25 mouse cellular contexts compared by ENCODE assay signal in genomic region chr1:72784018-72784417, GRCm38 (mm10). TPM values are rescaled to one million over a fixed set of nuclear protein-coding genes. Genes with fewer than 3 reads are reported as not detected.
DNase-seq lines count a peak whose midpoint lies in the region; ATAC-seq and TF ChIP-seq lines count a peak whose summit lies in the region.
"Had no signal": no experiment of that assay in that cellular context is flagged by ENCODE, and none has a peak within 500 bp of the region (broad histone marks: within the 10 kb centered on the region; RNA-seq: fewer than 3 reads in every experiment).

No protein-coding gene starts in this region.

- no peak overlapping the region for H3K4me3 ChIP-seq in intestine, embryonic 14.5 days (ENCODE audit: low read depth, low read length)
- no peak overlapping the region for H3K4me3 ChIP-seq in intestine, embryonic 15.5 days (replicated peaks)
- H3K4me3 ChIP-seq in kidney, postnatal 0 days (replicated peaks; ENCODE audit: low read depth, low read length): no peak overlapping the region
- no peak overlapping the region for H3K4me3 ChIP-seq in kidney, embryonic 14.5 days (ENCODE audit: low read length)
- H3K4me3 ChIP-seq in stomach, embryonic 16.5 days (replicated peaks; ENCODE audit: low read length): no peak overlapping the region
- H3K4me3 ChIP-seq: embryonic facial prominence, embryonic 10.5 days; embryonic facial prominence, embryonic 12.5 days; forebrain, embryonic 13.5 days; forebrain, embryonic 15.5 days had no signal

- POLR2A ChIA-PET in Patski (lab: Charles Lee): interaction anchor here (0.9 to 1.5 kb wide), 2 partner anchors 29 to 41 kb away, joined by 3 to 4 read pairs; no protein-coding TSS in a partner anchor

- CTCF ChIA-PET in Patski (lab: Charles Lee): interaction anchor here (1.5 kb wide), 1 partner anchor 79 kb away, joined by 3 read pairs; no protein-coding TSS in a partner anchor

- DNase-seq in intestine, embryonic 14.5 days (ENCODE audit: low spot score): no peak
- DNase-seq in kidney, postnatal 0 days (ENCODE audit: low spot score): peak; percentile 14
- DNase-seq in Patski (ENCODE audit: low read depth, low spot score): peak; percentile 53
- no peak for DNase-seq in embryo, embryonic 10 days (ENCODE audit: low spot score)
- DNase-seq: adrenal gland, adult 2 months; adrenal gland, postnatal 10 days; adrenal gland, postnatal 25 days; B cell, adult 2 months; cerebellum, adult 11 months; cerebellum, adult 18-20 months; cerebellum, adult 8-10 months; cerebellum, adult 9-11 months; cerebellum, postnatal 14 days; cerebellum, postnatal 36 days had no signal

- peaks cover 14% of the 10 kb centered on the region for H3K4me1 ChIP-seq in intestine, embryonic 14.5 days (replicated peaks; ENCODE audit: control insufficient read depth, insufficient read depth, low read length)
- 0 out of 2 replicates have a peak, but pooled peaks cover 4% of the 10 kb centered on the region for H3K4me1 ChIP-seq in intestine, embryonic 15.5 days (replicated peaks)
- H3K4me1 ChIP-seq in kidney, postnatal 0 days (replicated peaks; ENCODE audit: insufficient read depth, low read length): 0 out of 2 replicates have a peak, but pooled peaks cover 3% of the 10 kb centered on the region
- H3K4me1 ChIP-seq in kidney, embryonic 14.5 days (ENCODE audit: control insufficient read depth, insufficient read depth, low read length): no peaks in the 10 kb centered on the region
- no peaks in the 10 kb centered on the region; the same call in 1 of the 2 replicates for H3K4me1 ChIP-seq in stomach, embryonic 16.5 days (ENCODE audit: control insufficient read depth, insufficient read depth, low read length)
- H3K4me1 ChIP-seq: forebrain, embryonic 13.5 days; forebrain, embryonic 15.5 days had no signal

- no peak overlapping the region; the same call in 1 of the 2 replicates for H3K27ac ChIP-seq in intestine, embryonic 14.5 days (ENCODE audit: low read depth)
- H3K27ac ChIP-seq in intestine, embryonic 15.5 days: no peak overlapping the region
- no peak overlapping the region for H3K27ac ChIP-seq in kidney, postnatal 0 days
- no peak overlapping the region for H3K27ac ChIP-seq in kidney, embryonic 14.5 days (ENCODE audit: low read depth, low read length)
- H3K27ac ChIP-seq in stomach, embryonic 16.5 days (ENCODE audit: low read length): no peak overlapping the region
- H3K27ac ChIP-seq: embryonic facial prominence, embryonic 10.5 days; embryonic facial prominence, embryonic 12.5 days; forebrain, embryonic 13.5 days; forebrain, embryonic 15.5 days had no signal

- 12% methylated on average over 7 of the region's 7 CpGs for WGBS in intestine, embryonic 14.5 days
- 20% methylated on average over 7 of the region's 7 CpGs for WGBS in intestine, embryonic 15.5 days
- WGBS in kidney, postnatal 0 days: 12% methylated on average over 7 of the region's 7 CpGs
- 10% methylated on average over 7 of the region's 7 CpGs for WGBS in kidney, embryonic 14.5 days
- 15% methylated on average over 7 of the region's 7 CpGs for WGBS in stomach, embryonic 16.5 days

- ATAC-seq in intestine, embryonic 14.5 days (replicated peaks; ENCODE audit: low FRiP score, low TSS enrichment, low read depth): 0 out of 2 replicates have a peak, but pooled peaks have one; percentile 15
- no peak for ATAC-seq in intestine, embryonic 15.5 days
- no peak for ATAC-seq in kidney, postnatal 0 days (replicated peaks; ENCODE audit: low FRiP score, low read depth)
- ATAC-seq in kidney, embryonic 14.5 days (ENCODE audit: low FRiP score, low TSS enrichment): no peak
- ATAC-seq in Patski: no peak
- peak; percentile 30; the same call in 1 of the 2 replicates for ATAC-seq in stomach, embryonic 16.5 days (ENCODE audit: insufficient read depth, low FRiP score)
- no peak for ATAC-seq in megakaryocyte, adult 5-6 weeks (ENCODE audit: poor library complexity, severe bottlenecking)
- ATAC-seq: CD4-positive, CD25-positive, alpha-beta regulatory T cell, adult 4 months; forebrain, embryonic 13.5 days; forebrain, embryonic 15.5 days had no signal

- no peak overlapping the region for H3K4me2 ChIP-seq in intestine, embryonic 14.5 days (ENCODE audit: low read length)
- H3K4me2 ChIP-seq in intestine, embryonic 15.5 days (replicated peaks): no peak overlapping the region
- no peak overlapping the region for H3K4me2 ChIP-seq in kidney, postnatal 0 days (ENCODE audit: low read length)
- H3K4me2 ChIP-seq in kidney, embryonic 14.5 days (replicated peaks; ENCODE audit: low read depth, low read length): no peak overlapping the region
- H3K4me2 ChIP-seq in stomach, embryonic 16.5 days (ENCODE audit: low read depth, low read length): no peak overlapping the region
- H3K4me2 ChIP-seq: embryonic facial prominence, embryonic 12.5 days; forebrain, embryonic 13.5 days; forebrain, embryonic 15.5 days had no signal

- H3K27me3 ChIP-seq in intestine, embryonic 14.5 days (replicated peaks; ENCODE audit: control insufficient read depth, insufficient read depth, low read length): no peaks in the 10 kb centered on the region
- no peaks in the 10 kb centered on the region for H3K27me3 ChIP-seq in intestine, embryonic 15.5 days (replicated peaks)
- no peaks in the 10 kb centered on the region for H3K27me3 ChIP-seq in kidney, postnatal 0 days (ENCODE audit: insufficient read depth, low read length)
- no peaks in the 10 kb centered on the region for H3K27me3 ChIP-seq in kidney, embryonic 14.5 days (ENCODE audit: control insufficient read depth, insufficient read depth, low read length)
- H3K27me3 ChIP-seq in Patski: no peaks in the 10 kb centered on the region
- no peaks in the 10 kb centered on the region for H3K27me3 ChIP-seq in stomach, embryonic 16.5 days (ENCODE audit: control insufficient read depth, insufficient read depth, low read length)
- H3K27me3 ChIP-seq: embryonic facial prominence, embryonic 12.5 days; forebrain, embryonic 13.5 days; forebrain, embryonic 15.5 days had no signal

- TF ChIP-seq CTCF in kidney, postnatal 0 days (IDR thresholded peaks at IDR 0.05; ENCODE audit: low read depth): no peak
- no peak for TF ChIP-seq CTCF in Patski (IDR thresholded peaks at IDR 0.05)

- in situ Hi-C loops in Patski (cut with MboI; ENCODE audit: low pct_unique_long_range_greater_than_20kb): no loop called here

- no peaks in the 10 kb centered on the region for H3K9me3 ChIP-seq in intestine, embryonic 14.5 days (ENCODE audit: control insufficient read depth, low read length)
- H3K9me3 ChIP-seq in intestine, embryonic 15.5 days: no peaks in the 10 kb centered on the region
- no peaks in the 10 kb centered on the region for H3K9me3 ChIP-seq in kidney, postnatal 0 days (replicated peaks; ENCODE audit: low read length)
- no peaks in the 10 kb centered on the region for H3K9me3 ChIP-seq in kidney, embryonic 14.5 days (ENCODE audit: control insufficient read depth, low read length)
- no peaks in the 10 kb centered on the region for H3K9me3 ChIP-seq in stomach, embryonic 16.5 days (replicated peaks; ENCODE audit: control insufficient read depth, low read length)
- H3K9me3 ChIP-seq: embryonic facial prominence, embryonic 10.5 days; embryonic facial prominence, embryonic 12.5 days; forebrain, embryonic 13.5 days; forebrain, embryonic 15.5 days; G1E had no signal

- H3K36me3 ChIP-seq in intestine, embryonic 14.5 days (ENCODE audit: control insufficient read depth, insufficient read depth, low read length): no peaks in the 10 kb centered on the region
- H3K36me3 ChIP-seq in intestine, embryonic 15.5 days: no peaks in the 10 kb centered on the region
- H3K36me3 ChIP-seq in kidney, postnatal 0 days (ENCODE audit: insufficient read depth, low read length): no peaks in the 10 kb centered on the region
- no peaks in the 10 kb centered on the region for H3K36me3 ChIP-seq in kidney, embryonic 14.5 days (ENCODE audit: control insufficient read depth, insufficient read depth, low read length)
- H3K36me3 ChIP-seq in stomach, embryonic 16.5 days (ENCODE audit: control insufficient read depth, insufficient read depth, low read length): no peaks in the 10 kb centered on the region
- H3K36me3 ChIP-seq: embryonic facial prominence, embryonic 10.5 days; embryonic facial prominence, embryonic 12.5 days; forebrain, embryonic 15.5 days; G1E had no signal

- H3K9ac ChIP-seq in intestine, embryonic 14.5 days (ENCODE audit: low read length): no peak overlapping the region
- H3K9ac ChIP-seq in intestine, embryonic 15.5 days: no peak overlapping the region
- H3K9ac ChIP-seq in kidney, postnatal 0 days (ENCODE audit: low read depth, low read length): no peak overlapping the region
- no peak overlapping the region for H3K9ac ChIP-seq in kidney, embryonic 14.5 days (ENCODE audit: low read depth, low read length)
- H3K9ac ChIP-seq in stomach, embryonic 16.5 days (ENCODE audit: low read length): no peak overlapping the region
- H3K9ac ChIP-seq: embryonic facial prominence, embryonic 12.5 days; forebrain, embryonic 13.5 days; forebrain, embryonic 15.5 days had no signal

RNA-seq across cellular contexts. Expression of gene Igfbp2, which starts 40.3 kb away (rescaled TPM):
- polyA plus RNA-seq in intestine, embryonic 14.5 days (2014; fragmentation: Nextera tagmentation; extraction: Ambion mirVana): 194 and 217 TPM in 2 replicates
- polyA plus RNA-seq in intestine, embryonic 15.5 days (2015; fragmentation: Nextera tagmentation; extraction: Ambion mirVana): 147 and 148 TPM in 2 replicates
- polyA plus RNA-seq in kidney, postnatal 0 days (2015; fragmentation: Nextera tagmentation; extraction: Ambion mirVana): 116 and 123 TPM in 2 replicates
- polyA plus RNA-seq in kidney, embryonic 14.5 days (2014; fragmentation: Nextera tagmentation; extraction: Ambion mirVana): 148 and 171 TPM in 2 replicates
- polyA plus RNA-seq in Patski (2021): 1,427 TPM
- 375 and 392 TPM in 2 replicates for polyA plus RNA-seq in stomach, embryonic 16.5 days (2015; fragmentation: Nextera tagmentation; extraction: Ambion mirVana)
- not detected in 2 replicates for total RNA-seq in megakaryocyte, adult 5-6 weeks (2015)
- not detected in 2 replicates for total RNA-seq in megakaryocyte, adult 5-6 weeks (2017)
- total RNA-seq: common myeloid progenitor, adult 5-6 weeks had no signal
- polyA plus RNA-seq: CD4-positive, CD25-positive, alpha-beta regulatory T cell, adult 4 months; G1E had no signal

Comparison
In these comparisons a context has a peak if more than half of its experiments do, and no peak if none do; other contexts are left out.
1. ATAC-seq: peak in intestine, embryonic 14.5 days (single experiment) and stomach, embryonic 16.5 days (single experiment); none in intestine, embryonic 15.5 days (single experiment), kidney, postnatal 0 days (single experiment), kidney, embryonic 14.5 days (single experiment), Patski (single experiment) and megakaryocyte, adult 5-6 weeks (single experiment).
2. DNase-seq: peak in kidney, postnatal 0 days (single experiment) and Patski (single experiment); none in intestine, embryonic 14.5 days (single experiment) and embryo, embryonic 10 days (single experiment).